Mouse (Mus musculus) stomach, embryonic 14.5 days (tissue): ENCODE data around the gene Tmco1. TPM values are rescaled to one million over a fixed set of nuclear protein-coding genes. Genes with fewer than 3 reads are reported as not detected.

Source experiments
- ATAC-seq: fragments of 200-750 bp; cut with Nextera tagmentation; 2 replicates; pipeline ENCODE4 v1.8.0; 2017; ENCODE audit warnings: low read depth, moderate TSS enrichment; ENCODE audit not compliant: insufficient number of reproducible peaks, insufficient read depth, low FRiP score
- H3K27ac ChIP-seq: fragments of 300-500 bp; sonication (generic); 2 replicates; pipeline ENCODE4 v1.5.1; 2014; ENCODE audit warnings: mild to moderate bottlenecking, low read length, moderate library complexity, mixed read lengths
- H3K27me3 ChIP-seq: fragments of 300-500 bp; sonication (generic); 2 replicates; pipeline ENCODE4 v1.6.1; 2014; ENCODE audit warnings: low read length, control low read depth, mixed read lengths; ENCODE audit not compliant: control insufficient read depth, insufficient read depth
- H3K36me3 ChIP-seq: fragments of 300-500 bp; sonication (generic); 2 replicates; pipeline ENCODE4 v1.6.1; 2014; ENCODE audit warnings: mild to moderate bottlenecking, control low read depth, low read length, moderate library complexity, mixed read lengths; ENCODE audit not compliant: control insufficient read depth, insufficient read depth
- H3K4me1 ChIP-seq: fragments of 300-500 bp; sonication (generic); 2 replicates; pipeline ENCODE4 v1.6.1; 2014; ENCODE audit warnings: low read length, control low read depth, mixed read lengths; ENCODE audit not compliant: control insufficient read depth, insufficient read depth
- H3K4me2 ChIP-seq: fragments of 300-500 bp; sonication (generic); replicated peaks from 2 replicates; pipeline ENCODE4 v1.6.1; 2014; ENCODE audit warnings: low read depth, low read length, control low read depth
- H3K4me3 ChIP-seq: fragments of 300-500 bp; sonication (generic); 2 replicates; pipeline ENCODE4 v1.5.1; 2014; ENCODE audit warnings: low read depth, low read length, control low read depth
- H3K9ac ChIP-seq: fragments of 300-500 bp; sonication (generic); replicated peaks from 2 replicates; pipeline ENCODE4 v1.6.1; 2014; ENCODE audit warnings: low read depth, mild to moderate bottlenecking, control low read depth, low read length, moderate library complexity, mixed read lengths
- H3K9me3 ChIP-seq: fragments of 300-500 bp; sonication (generic); 2 replicates; pipeline ENCODE4 v1.6.1; 2016; ENCODE audit warnings: low read depth, low read length, control low read depth; ENCODE audit not compliant: control insufficient read depth
- WGBS: fragments of 180-500 bp; shearing (Covaris S2); extraction: QIAGEN DNeasy Blood & Tissue Kit; methylation state at CpG from one replicate; pipeline ENCODE4 v1.1.7; 2014; 5-methylcytosine and 5-hydroxymethylcytosine counted together
- polyA plus RNA-seq: library from polyadenylated mRNA; unstranded; fragments of >200 nt; fragmentation: Nextera tagmentation; extraction: Ambion mirVana; gene quantifications from 2 replicates; pipeline ENCODE4 v1.2.1, GENCODE M21; 2014

Gene Tmco1
- polyA plus RNA-seq, 1 experiment from 2014 or later, result 87.1 TPM

GRCm38 (mm10) chr1:167280061-167280460 is 28.1 kb upstream of the Tmco1 start:
- Histone ChIP-seq H3K9me3 (no peaks in the 10 kb centered on the region), H3K36me3 (no peaks in the 10 kb centered on the region), H3K9ac (no peak overlapping the region), H3K27me3 (no peaks in the 10 kb centered on the region), H3K4me2 (no peak overlapping the region), H3K27ac (no peak overlapping the region), H3K4me3 (no peak overlapping the region), H3K4me1 (peaks cover 3% of the 10 kb centered on the region; the same call in 1 of the 2 replicates)
- no peak for ATAC-seq
- 89% methylated on average over 10 of the region's 10 CpGs for WGBS

- Histone ChIP-seq H3K4me3 (no peak overlapping the region), H3K9ac (no peak overlapping the region), H3K9me3 (no peaks in the 10 kb centered on the region), H3K4me2 (no peak overlapping the region), H3K27me3 (no peaks in the 10 kb centered on the region), H3K36me3 (no peaks in the 10 kb centered on the region), H3K4me1 (peaks cover 9% of the 10 kb centered on the region), H3K27ac (no peak overlapping the region)
- WGBS, result 83% methylated on average over 3 of the region's 3 CpGs
- no peak for ATAC-seq
Observed at GRCm38 (mm10) chr1:167282112-167282511, 26.1 kb upstream of the Tmco1 start.

- H3K9ac ChIP-seq, result 0 out of 2 replicates have a peak overlapping the region, but pooled peaks have one; percentile 84
- H3K4me2 ChIP-seq, result peak overlapping the region; percentile 76
- no peaks in the 10 kb centered on the region for H3K27me3 ChIP-seq
- H3K27ac ChIP-seq, result no peak overlapping the region; the same call in 1 of the 2 replicates
- H3K9me3 ChIP-seq, result no peaks in the 10 kb centered on the region
- 54% methylated on average over 5 of the region's 5 CpGs for WGBS
- peak overlapping the region; percentile 93; the same call in 1 of the 2 replicates for H3K4me3 ChIP-seq
- H3K4me1 ChIP-seq, result peaks cover 9% of the 10 kb centered on the region
- H3K36me3 ChIP-seq, result no peaks in the 10 kb centered on the region
- no peak for ATAC-seq
Observed at GRCm38 (mm10) chr1:167282768-167283167, 25.4 kb upstream of the Tmco1 start.

GRCm38 (mm10) chr1:167283441-167284257 is 24.5 kb upstream of the Tmco1 start:
- H3K4me1 ChIP-seq, result peaks cover 9% of the 10 kb centered on the region
- H3K4me3 ChIP-seq, result peak overlapping the region; percentile 93
- H3K9ac ChIP-seq, result peak overlapping the region; percentile 84
- H3K9me3 ChIP-seq, result no peaks in the 10 kb centered on the region
- ATAC-seq, result no peak; the same call in 1 of the 2 replicates
- no peaks in the 10 kb centered on the region for H3K27me3 ChIP-seq
- H3K4me2 ChIP-seq, result peak overlapping the region; percentile 76
- WGBS, result 0% methylated on average over 44 of the region's 44 CpGs
- no peaks in the 10 kb centered on the region for H3K36me3 ChIP-seq
- H3K27ac ChIP-seq, result peak overlapping the region; percentile 96

GRCm38 (mm10) chr1:167284258-167284836 is 23.8 kb upstream of the Tmco1 start:
- peak; percentile 11 for ATAC-seq
- peak overlapping the region; percentile 96 for H3K27ac ChIP-seq
- under 1% methylated on average over 73 of the region's 73 CpGs for WGBS
- peak overlapping the region; percentile 84 for H3K9ac ChIP-seq
- H3K36me3 ChIP-seq, result no peaks in the 10 kb centered on the region
- H3K4me1 ChIP-seq, result peaks cover 9% of the 10 kb centered on the region
- no peaks in the 10 kb centered on the region for H3K27me3 ChIP-seq
- no peaks in the 10 kb centered on the region for H3K9me3 ChIP-seq
- H3K4me2 ChIP-seq, result peak overlapping the region; percentile 76
- H3K4me3 ChIP-seq, result peak overlapping the region; percentile 93

GRCm38 (mm10) chr1:167284837-167285319 is 23.3 kb upstream of the Tmco1 start:
- under 1% methylated on average over 50 of the region's 51 CpGs for WGBS
- Histone ChIP-seq H3K27me3 (no peaks in the 10 kb centered on the region), H3K36me3 (no peaks in the 10 kb centered on the region)

GRCm38 (mm10) chr1:167285320-167285355 is 23.0 kb upstream of the Tmco1 start, which contains the start of gene Uck2:
Uck2 (minus strand) TSS chr1:167285320.
- no peak for ATAC-seq
- peak within 1 kb of the TSS; percentile 84 for H3K9ac ChIP-seq
- no peaks in the 10 kb centered on the region for H3K36me3 ChIP-seq
- peak within 1 kb of the TSS; percentile 76 for H3K4me2 ChIP-seq
- H3K9me3 ChIP-seq, result no peaks in the 10 kb centered on the region
- peak within 1 kb of the TSS; percentile 96 for H3K27ac ChIP-seq
- peak within 1 kb of the TSS; percentile 93 for H3K4me3 ChIP-seq
- 0% methylated on average over 2 of the region's 2 CpGs for WGBS
- no peaks in the 10 kb centered on the region for H3K27me3 ChIP-seq
- H3K4me1 ChIP-seq, result peaks cover 14% of the 10 kb centered on the region

More at GRCm38 (mm10) chr1:167284837-167285319, 23.3 kb upstream of the Tmco1 start:
- Histone ChIP-seq H3K4me1 (peaks cover 13% of the 10 kb centered on the region), H3K9ac (peak overlapping the region; percentile 84), H3K9me3 (no peaks in the 10 kb centered on the region), H3K4me3 (peak overlapping the region; percentile 93), H3K27ac (peak overlapping the region; percentile 96), H3K4me2 (peak overlapping the region; percentile 76)
- ATAC-seq, result peak; percentile 92

- Histone ChIP-seq H3K4me3 (peak overlapping the region; percentile 93), H3K36me3 (no peaks in the 10 kb centered on the region), H3K27me3 (no peaks in the 10 kb centered on the region), H3K4me2 (peak overlapping the region; percentile 76), H3K9ac (peak overlapping the region; percentile 84; the same call in 1 of the 2 replicates), H3K27ac (no peak overlapping the region; the same call in 1 of the 2 replicates), H3K9me3 (no peaks in the 10 kb centered on the region), H3K4me1 (peaks cover 16% of the 10 kb centered on the region)
- no peak for ATAC-seq
- 2% methylated on average over 8 of the region's 8 CpGs for WGBS
Observed at GRCm38 (mm10) chr1:167285356-167285755, 22.8 kb upstream of the Tmco1 start.
